Mouse (Mus musculus): ENCODE results near the gene Trim31.

Gene Trim31

GRCm38 (mm10) chr17:36944121-36944775 is 46.3 kb downstream of the Trim31 start:
- DNase-seq (ENCODE audit: low read depth, low spot score): no peak

DNA sequence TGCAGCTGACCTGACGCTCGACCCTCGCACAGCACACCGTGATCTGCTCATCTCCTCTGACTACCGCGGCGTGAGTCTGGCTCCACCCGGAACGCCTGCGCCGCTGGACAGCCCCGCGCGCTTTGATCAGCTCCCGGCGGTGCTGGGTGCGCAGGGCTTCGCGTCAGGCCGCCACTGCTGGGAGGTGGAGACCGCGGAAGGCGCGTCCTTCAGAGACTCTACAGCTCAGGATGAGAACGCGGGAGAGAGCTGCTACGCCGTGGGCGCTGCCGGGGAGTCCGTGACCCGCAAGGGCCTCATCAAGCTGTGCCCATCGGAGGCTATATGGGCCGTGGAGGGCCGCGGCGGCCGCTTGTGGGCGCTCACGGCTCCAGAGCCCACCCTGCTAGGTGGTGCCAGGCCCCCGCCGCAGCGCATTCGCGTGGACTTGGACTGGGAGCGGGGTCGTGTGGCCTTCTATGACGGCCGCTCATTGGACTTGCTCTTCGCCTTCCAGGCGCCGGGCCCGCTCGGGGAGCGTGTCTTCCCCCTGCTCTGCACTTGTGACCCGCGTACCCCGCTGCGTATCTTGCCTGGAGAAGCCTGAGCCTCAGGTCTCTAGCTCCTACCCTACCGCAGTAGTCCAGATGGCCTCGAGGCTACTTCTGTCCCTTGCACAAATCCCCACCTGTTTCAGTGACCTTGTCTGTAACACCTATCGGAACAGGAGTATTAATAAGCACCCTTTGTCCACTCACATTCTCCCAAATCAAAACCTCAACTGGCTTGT is 49.3 kb downstream of the Trim31 start:
- peak; percentile 43 for DNase-seq (ENCODE audit: low read depth, low spot score)

DNA sequence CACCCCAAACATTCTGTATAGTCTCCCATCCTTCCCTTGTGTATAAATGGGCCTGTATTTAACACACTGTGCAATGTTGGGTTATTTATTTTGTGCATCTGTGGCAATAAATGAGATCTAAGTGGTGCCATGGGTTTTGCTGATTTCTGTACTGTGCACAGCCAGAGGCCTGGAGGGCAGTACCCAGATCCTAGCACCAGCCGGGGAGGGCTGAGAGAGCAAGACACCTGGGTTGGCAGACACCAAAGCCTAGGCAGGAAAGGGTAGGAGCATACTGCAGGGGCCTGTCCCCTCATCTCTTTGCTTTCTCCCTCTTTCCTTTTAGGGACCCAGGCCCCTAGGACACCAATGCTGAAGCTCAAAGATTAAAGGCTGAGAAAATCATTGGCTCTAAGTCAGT is 50.4 kb downstream of the Trim31 start:
- no peak for DNase-seq (ENCODE audit: low read depth, low spot score)

- DNase-seq (ENCODE audit: low read depth, low spot score): no peak
Measured at GRCm38 (mm10) chr17:36949265-36949664, 51.3 kb downstream of the Trim31 start.

GRCm38 (mm10) chr17:36950981-36951947 is 53.3 kb downstream of the Trim31 start, which contains the start of gene Ppp1r11:
Gene Ppp1r11 (minus strand): TSS chr17:36951741.
- DNase-seq (ENCODE audit: low read depth, low spot score): peak; percentile 96

DNA sequence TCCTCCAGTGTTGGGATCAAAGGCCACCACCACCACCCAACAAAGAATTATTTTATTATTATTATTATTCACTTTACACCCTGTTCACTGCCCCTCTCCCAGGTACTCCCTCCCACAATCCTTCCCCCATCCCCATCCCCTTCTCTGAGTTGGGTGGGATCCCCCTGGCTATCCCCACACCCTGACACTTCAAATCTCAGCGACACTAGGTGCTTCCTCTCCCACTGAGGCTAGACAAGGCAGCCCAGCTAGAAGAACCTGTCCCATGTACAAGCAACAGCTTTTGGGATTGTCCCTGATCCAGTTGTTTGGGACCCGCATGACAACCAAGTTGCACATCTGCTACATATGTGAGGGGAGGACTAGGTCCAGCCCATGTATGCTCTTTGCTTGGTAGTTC is 54.7 kb downstream of the Trim31 start:
- no peak for DNase-seq (ENCODE audit: low read depth, low spot score)

GRCm38 (mm10) chr17:36953062-36953461 is 55.1 kb downstream of the Trim31 start:
- no peak for DNase-seq (ENCODE audit: low read depth, low spot score)

DNA sequence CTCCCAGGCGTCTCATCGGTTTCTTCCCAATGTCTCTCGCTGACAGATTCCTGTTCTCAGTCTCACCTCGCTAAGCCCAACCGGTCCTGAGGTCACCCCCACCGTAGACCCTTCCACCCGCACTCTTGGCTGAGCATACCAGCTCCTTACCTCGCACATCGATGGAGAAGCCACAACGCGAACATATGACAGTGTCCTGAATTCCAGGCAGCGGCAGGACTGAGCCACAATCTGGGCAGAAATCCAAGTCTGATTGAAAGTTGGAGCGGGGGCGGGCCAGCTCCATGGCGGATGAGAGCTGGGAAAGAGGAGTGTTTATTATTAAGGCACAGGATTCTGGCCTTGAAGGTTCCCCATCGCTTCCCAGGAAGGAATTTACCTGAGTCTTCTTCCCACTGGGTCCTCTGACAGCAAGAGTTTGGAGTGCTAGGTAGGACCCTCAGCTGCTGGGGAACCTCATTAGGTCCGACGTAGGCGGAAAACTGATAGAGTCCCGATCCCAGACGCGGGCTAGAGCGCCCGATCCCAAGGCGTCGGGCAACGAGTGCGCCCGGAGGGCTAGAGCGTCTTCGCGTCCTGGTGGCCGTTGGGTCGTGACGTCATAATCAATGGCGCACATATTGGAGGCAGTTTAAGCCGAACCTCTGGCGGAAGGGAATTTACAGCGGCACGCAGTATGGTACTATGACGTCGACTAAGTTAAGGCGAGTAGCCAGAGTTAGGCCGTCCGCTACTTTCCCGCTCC is 60.3 kb downstream of the Trim31 start, which contains the start of the genes Znrd1 and Znrd1as:
Gene Znrd1, minus strand, starts transcription at position 561 of the 745 bp plus-strand sequence.
Gene Znrd1as, plus strand, starts transcription at position 594 of the 745 bp plus-strand sequence.
- DNase-seq (ENCODE audit: low read depth, low spot score): peak; percentile 97

DNA sequence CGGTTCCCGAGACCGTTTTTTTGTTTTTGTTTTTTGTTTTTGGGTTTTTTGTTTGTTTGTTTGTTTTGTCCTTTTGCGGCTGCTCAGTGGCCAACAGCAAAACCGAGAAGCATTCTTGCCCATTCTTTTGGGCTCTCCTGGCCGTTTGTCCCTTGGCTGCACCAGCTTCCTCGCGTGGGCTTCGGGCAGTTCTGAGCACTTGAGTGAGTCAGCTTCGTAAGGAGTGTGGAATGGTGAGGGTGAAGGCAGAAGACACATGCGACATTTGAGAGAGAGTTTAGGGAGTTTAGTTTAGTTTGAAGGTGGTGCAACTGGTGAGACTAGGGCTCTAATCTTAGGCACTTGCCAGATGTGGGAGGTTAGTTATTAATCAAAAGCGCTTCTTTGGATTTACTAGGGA is 61.0 kb downstream of the Trim31 start:
- DNase-seq (ENCODE audit: low read depth, low spot score): no peak

All from retina, postnatal 7 days (tissue).